Mouse (Mus musculus) cerebellum, postnatal 25 days (tissue): ENCODE measurements around the gene Lce3c.

Experiments
- DNase-seq, 2 experiments: peaks; one replicate each; pipeline ENCODE4 v3.0.0; 2021; ENCODE audit warnings: mixed read lengths in 2 of 2

The Lce3c gene

DNA sequence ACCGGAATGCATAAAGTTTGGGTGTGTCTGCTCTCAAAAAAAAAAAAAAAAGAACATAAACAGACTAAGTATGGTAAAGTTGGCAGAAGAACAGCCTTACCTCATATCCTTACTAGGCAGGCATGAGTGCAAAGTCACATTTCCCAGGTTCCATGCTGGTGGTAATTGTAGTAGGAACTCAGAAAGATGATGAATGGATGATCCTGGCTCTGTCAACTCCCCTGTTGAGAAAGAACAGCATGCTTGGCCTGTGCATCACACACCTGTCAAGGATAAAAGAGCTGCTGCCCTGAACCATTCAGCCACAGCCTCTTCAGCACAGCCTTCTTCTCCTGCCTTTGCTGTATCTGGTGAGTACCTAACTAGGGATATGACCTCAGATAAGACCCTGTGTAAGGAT is at the start of gene Lce3c:
Lce3c (plus strand) TSS at position 301 of the 400 bp plus-strand sequence.
- no peak for DNase-seq

DNA sequence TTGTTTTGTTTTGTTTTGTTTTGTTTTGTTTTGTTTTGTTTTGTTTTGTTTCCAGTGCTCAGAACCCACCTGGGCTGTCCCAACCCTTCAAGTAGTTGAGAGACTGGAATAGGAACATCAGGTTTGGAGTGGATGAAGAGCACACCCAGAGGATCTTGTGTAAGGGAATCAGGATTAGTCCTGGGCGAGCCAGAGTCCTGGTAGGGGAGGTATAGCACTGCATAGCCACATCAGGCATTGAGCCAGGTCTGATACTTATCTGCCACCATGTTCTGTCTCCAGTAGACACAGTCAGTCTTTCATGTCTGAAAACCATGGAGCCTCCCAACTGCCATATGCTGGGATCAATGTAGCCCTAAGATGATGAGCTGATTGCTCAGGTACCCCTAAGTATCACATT is 49.8 kb upstream of the Lce3c start:
- no peak for DNase-seq

GRCm38 (mm10) chr3:92902992-92903391 is 41.3 kb upstream of the Lce3c start:
- DNase-seq: peak in 1 of 2 experiments; percentile 31

- no peak for DNase-seq
Measured at GRCm38 (mm10) chr3:92903640-92904039, 40.6 kb upstream of the Lce3c start.

- no peak for DNase-seq
Measured at GRCm38 (mm10) chr3:92905182-92905581, 39.1 kb upstream of the Lce3c start.

DNA sequence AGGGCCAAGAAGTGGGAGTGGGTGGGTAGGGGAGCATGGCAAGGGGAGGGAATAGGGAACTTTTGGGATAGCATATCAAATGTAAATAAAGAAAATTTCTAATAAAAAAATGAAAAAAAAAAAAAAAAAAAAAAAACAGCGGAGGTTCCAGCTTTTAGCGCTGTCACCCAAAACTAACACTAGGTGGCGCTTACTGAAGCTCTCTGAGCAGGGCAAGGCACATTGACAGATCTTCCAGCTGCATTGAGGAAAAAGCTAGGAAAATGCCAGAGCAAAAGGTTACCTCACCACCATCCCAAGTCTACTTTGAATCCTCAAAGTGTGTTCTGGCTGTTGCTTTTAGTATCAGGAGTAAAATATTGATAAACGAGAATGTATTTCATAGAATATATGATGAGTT is 36.7 kb upstream of the Lce3c start:
- DNase-seq: peak in 1 of 2 experiments; percentile 12

DNA sequence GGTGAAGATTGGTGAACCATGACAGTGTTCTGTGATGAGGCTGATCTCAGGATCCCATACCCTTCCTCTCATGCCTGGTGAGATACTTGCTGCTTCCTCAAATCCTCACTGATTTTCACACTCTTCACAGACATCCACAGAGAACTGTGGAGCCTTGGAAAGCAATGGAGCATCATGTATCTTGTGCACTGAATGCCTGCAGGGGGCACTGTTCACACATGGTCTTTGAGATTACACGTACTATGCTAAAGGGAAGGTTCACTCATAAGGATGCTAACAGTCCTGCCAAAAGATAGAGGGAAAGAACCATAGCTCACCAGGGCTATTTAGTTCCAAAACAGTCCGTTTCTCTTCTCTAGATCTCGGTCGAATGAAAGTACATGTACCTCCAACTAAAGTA is 23.9 kb upstream of the Lce3c start:
- DNase-seq: peak in 1 of 2 experiments; percentile 8

DNA sequence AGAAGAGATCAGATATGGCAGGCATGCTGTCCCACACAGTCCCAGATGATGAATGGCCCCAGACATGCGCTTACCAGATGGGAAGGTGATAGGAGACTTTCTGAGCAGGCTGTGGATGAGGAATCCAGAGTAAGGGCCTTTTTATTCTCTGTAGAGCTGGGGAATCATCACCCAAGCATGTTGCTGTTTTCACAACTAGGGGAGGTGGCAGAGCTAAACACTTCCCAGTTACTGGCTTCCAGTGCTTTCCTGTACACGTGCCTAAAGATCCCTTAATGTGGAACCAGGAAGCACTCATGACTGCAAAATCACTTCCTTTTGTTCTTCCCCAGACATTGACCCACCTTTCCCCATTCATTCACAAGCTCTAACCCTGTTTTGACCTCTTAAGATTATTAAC is 18.2 kb upstream of the Lce3c start, which contains the start of gene Lce3a:
Lce3a (minus strand) TSS at position 101 of the 400 bp plus-strand sequence.
- DNase-seq: no peak

DNA sequence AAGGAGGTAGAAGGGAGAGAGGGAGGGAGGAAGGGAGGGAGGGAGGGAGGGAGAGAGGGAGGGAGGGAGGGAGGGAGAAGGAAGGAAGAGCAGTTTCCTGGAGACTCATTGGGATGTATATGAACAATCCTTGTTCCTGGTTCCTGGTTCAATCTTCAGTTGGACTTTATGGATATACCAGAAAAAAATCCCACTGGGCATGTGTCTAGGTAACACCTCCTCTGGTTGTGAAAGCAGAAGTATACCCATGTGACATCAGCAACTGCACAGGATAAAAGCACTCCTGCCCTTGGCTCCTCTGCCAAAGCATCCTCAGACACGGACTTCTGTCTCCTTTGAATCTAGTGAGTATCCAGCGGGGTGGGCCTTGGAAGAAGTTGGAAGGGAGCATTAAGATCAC is 11.6 kb upstream of the Lce3c start, which contains the start of gene Lce3b:
Lce3b (plus strand) TSS at position 301 of the 400 bp plus-strand sequence.
- DNase-seq: no peak

DNA sequence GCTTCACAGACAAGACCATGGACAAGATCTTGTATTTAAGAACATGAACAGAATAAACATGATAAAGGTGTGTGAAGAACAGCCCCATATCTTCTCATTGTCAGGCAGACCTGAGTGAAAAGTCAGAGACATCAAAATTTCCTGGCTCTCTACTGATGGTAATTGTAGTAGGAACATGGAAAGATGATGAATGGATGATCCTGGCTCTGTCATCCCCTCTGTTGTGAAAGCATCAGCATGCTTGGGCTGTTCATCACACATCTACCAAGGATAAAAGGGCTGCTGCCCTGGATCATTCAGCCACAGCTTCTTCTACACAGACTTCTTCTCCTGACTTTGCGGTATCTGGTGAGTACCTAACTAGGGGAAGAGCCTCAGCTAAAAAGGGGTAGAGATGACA is 12.8 kb downstream of the Lce3c start, which contains the start of gene Lce3d:
Lce3d (plus strand) TSS at position 301 of the 400 bp plus-strand sequence.
- DNase-seq: no peak

GRCm38 (mm10) chr3:92966761-92967160 is 22.5 kb downstream of the Lce3c start, which contains the start of gene Lce3e:
Lce3e (plus strand) TSS chr3:92967061.
- no peak for DNase-seq

GRCm38 (mm10) chr3:92978484-92978883 is 34.2 kb downstream of the Lce3c start:
- no peak for DNase-seq

DNA sequence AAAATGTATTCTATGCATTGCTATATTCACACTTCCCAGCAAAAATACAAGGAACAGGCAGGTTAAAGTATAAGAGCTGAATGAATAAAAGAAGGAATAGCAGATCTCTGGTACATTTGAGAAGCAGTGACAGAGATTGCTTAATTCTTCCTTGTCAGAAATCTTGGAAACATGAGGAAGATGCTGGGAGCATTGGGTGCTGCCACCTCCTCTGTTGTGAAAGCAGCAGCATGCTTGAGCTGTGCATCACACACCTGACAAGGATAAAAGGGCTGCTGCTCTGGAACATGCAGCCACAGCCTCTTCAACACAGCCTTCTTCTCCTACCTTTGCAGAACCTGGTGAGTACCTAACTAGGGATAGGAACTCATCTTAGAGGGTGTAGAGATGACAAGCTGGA is 47.6 kb downstream of the Lce3c start, which contains the start of gene Lce3f:
Lce3f (plus strand) TSS at position 301 of the 400 bp plus-strand sequence.
- no peak for DNase-seq
